Mouse (Mus musculus): Measurements from ENCODE around the gene Pum1.
"Not testable (repeated sequence)": the region's sequence is repeated elsewhere in the genome, so short reads cannot be mapped to it uniquely, and the experiment has no call there.

Pum1 gene

GRCm38 (mm10) chr4:130662979-130663725 is at the start of gene Pum1:
Gene Pum1 (plus strand): TSS chr4:130663321.
- DNase-seq (ENCODE audit: low read depth, low spot score) = peak; percentile 90

GRCm38 (mm10) chr4:130629391-130629790 is 33.7 kb upstream of the Pum1 start:
- DNase-seq (ENCODE audit: low read depth, low spot score) = peak; percentile 6

DNA sequence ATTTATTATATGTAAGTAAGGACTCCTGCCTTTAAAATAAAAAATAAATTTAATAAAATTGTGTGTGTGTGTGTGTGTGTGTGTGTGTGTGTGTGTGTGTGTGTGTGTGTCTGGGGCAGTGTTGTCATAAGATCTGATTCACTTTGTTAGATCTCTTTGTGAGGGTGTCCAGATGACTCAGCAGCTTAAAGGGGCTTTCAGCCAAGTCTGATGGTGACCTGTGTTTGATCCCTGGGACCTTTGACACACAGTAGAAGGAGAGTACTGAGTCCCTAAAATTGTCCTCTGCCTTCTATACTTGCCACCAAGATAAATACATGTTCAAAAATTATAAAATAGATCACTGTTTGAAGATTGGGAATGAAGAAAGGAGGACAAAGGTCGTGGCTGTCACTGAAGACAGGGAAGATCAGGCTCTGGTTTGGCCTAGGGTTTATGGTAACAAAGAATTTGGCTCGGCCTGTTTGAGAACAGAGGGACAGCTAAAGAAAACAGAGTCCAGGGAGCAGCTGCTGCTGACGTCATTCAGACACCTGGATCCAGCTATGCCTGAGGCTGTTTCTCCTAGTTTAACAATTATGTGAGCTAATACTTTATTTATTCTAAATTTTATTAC is 32.8 kb upstream of the Pum1 start:
- no peak for DNase-seq (ENCODE audit: low read depth, low spot score)

GRCm38 (mm10) chr4:130635076-130635475 is 28.0 kb upstream of the Pum1 start:
- not testable (repeated sequence) for DNase-seq (ENCODE audit: low read depth, low spot score)

- no peak for DNase-seq (ENCODE audit: low read depth, low spot score)
These were observed 26.4 kb upstream of the Pum1 start for GRCm38 (mm10) chr4:130636761-130637160.

GRCm38 (mm10) chr4:130637488-130638422 is 25.4 kb upstream of the Pum1 start:
- no peak for DNase-seq (ENCODE audit: low read depth, low spot score)

DNA sequence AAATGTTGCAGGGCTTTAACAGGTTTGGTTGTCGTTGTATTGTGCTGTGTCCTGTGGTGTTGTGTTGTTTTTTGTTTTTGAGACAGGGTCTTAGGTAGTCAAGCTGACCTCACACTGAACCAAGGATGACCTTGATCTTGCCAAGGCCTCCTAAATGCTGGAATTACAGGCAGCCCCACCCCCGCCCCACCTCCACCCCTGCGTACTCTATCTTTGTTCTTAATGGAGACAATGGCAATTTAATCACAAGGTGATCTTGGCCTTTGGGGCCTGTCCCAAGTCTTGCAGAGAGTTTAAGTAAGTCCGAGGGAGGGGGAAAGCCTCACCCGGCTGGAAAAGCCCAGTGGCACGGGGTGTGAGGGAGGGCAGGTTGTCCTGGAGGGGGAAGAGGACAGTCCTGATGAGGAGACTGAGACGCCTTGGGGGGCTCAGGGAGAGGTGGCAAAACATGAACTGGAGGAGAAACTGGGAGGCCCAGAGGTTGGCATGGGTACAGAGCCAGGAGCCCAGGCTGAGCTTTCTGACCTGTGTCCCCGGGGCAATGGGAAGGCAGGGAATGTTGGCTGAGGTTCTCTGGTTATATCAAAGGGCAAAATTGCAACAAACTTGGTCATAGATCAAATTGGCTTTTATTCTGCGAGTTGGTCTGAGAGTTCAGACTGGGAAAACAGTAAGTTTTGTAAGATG is 22.9 kb upstream of the Pum1 start:
- DNase-seq (ENCODE audit: low read depth, low spot score) = no peak

- DNase-seq (ENCODE audit: low read depth, low spot score) = no peak
These were observed 20.7 kb upstream of the Pum1 start for GRCm38 (mm10) chr4:130642468-130642867.

DNA sequence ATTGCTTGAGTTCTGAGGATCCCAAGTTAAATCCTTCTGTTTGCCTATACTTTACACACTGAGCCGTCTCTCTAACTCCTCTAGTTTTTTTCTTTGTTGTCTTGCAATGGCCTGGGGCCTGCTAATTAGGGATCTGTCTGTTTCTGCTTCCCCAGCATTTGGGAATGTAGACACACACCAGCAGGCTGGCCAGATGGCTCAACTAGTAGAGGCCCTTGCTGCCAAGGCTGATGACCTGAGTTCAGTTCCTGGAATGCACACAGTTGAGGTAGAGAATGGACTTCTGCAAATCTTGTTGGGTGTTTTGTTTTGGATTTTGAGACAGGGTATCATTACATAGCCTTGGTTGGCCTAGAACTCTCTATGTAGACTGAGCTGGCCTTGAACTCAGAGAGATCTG is 17.7 kb upstream of the Pum1 start:
- DNase-seq (ENCODE audit: low read depth, low spot score) = no peak

DNA sequence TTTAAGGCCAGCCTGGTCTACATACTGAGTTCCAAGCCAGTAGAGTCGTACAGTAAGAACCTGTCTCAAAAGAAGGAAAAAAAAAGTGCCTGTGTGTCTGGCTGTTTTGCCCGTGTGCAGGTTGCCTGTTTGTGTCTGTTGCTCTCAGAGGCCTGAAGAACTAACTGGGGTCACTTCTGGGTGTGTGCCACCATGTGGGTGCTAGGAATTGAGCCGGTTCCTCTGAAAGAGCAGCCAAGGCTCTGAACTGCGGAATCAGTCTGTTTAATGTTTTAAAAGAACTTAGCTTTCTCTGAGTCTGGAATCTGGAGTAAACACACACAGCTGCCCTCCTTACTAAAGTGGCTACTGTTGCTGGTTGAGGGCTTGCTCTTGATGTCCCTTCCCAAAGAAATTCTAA is 11.8 kb upstream of the Pum1 start:
- no peak for DNase-seq (ENCODE audit: low read depth, low spot score)

- no peak for DNase-seq (ENCODE audit: low read depth, low spot score)
These were observed 10.6 kb upstream of the Pum1 start for GRCm38 (mm10) chr4:130652546-130652945.

DNA sequence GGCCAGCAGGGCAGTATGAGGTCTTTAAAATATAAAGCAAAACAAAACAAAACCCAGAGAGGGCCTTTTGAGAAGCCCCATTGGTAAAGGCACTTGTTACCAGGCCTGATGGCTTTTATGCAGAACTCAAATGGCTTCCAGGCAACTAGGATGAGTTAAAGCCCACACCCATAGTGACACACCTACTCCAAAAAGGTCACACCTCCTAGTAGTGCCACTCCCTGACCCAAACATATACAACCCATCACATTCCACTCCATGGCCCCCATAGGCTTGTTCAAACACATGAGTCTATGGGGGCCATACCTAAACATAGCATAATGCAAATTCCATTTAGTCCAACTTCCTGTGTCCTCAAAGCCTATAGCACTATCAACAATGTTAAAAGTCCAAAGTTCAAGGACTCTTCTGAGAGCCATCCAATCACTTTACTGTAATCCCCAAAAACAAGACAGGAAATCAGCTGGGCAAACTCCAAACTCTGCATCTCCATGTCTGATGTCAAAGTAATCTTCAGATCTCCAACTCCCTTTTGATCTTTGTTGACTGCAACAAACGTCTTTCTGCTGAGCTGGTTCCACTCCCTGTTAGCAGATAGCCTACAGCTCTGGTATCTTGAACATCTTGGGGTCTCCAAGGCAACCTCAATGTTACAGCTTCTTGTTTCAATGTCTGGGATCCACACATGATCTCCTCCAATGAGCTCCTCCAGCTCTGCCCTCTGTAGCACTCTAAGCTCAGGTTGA is 5.1 kb upstream of the Pum1 start:
- DNase-seq (ENCODE audit: low read depth, low spot score) = no peak

DNA sequence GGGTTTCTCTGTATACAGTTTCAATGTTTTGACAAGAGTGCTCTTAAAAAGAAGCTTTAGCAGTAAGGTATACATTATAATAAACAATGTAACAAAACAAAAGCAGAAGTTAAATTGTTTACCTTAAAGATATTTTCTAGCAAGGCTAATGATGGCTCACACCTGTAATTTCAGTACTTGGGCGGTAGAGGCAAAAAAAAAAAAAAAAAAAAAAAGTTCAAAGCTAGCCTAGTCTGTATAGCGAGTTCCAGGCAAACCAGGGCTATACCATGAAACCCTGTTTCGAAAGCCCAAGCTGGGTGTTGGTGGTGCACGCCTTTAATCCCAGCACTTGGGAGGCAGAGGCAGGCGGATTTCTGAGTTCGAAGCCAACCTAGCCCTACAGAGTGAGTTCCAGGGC is 3.7 kb upstream of the Pum1 start:
- no peak for DNase-seq (ENCODE audit: low read depth, low spot score)

- no peak for DNase-seq (ENCODE audit: low read depth, low spot score)
These were observed 3.0 kb upstream of the Pum1 start for GRCm38 (mm10) chr4:130660106-130660505.

- DNase-seq (ENCODE audit: low read depth, low spot score) = no peak
These were observed 2.0 kb upstream of the Pum1 start for GRCm38 (mm10) chr4:130661151-130661550.

GRCm38 (mm10) chr4:130662305-130662704 is 816 bp upstream of the Pum1 start:
- DNase-seq (ENCODE audit: low read depth, low spot score) = not testable (repeated sequence)

DNA sequence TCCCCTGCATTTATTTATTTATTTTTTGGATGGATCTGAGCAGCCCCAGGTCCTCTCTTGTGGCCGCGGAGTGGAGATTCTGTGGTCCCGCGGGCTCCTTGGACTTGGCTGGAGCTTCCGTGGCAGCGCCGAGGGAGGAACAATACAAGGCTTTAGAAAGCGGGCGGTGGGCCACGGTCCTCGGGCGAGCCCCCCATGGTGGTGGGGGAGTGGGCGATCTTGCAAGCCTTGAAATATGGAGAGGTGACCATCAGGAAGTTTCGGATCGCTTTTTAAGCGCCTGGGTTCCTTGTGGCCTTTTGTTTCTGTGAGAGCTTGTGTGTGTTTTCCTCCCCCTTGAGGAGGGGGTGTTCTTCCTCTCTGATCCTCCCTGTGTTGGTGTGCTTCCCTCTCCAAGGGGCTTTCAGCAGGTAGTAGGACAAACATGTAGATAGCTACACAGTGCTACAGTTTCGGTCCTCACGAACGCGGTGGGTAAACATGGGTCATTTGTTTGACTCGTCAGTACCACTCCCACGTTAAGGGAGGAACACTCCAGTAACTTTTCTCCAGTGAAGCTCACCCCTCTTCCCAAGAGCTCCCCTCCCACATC is 785 bp downstream of the Pum1 start:
- peak; percentile 6 for DNase-seq (ENCODE audit: low read depth, low spot score)

GRCm38 (mm10) chr4:130664414-130665029 is 1.4 kb downstream of the Pum1 start:
- DNase-seq (ENCODE audit: low read depth, low spot score) = no peak

DNA sequence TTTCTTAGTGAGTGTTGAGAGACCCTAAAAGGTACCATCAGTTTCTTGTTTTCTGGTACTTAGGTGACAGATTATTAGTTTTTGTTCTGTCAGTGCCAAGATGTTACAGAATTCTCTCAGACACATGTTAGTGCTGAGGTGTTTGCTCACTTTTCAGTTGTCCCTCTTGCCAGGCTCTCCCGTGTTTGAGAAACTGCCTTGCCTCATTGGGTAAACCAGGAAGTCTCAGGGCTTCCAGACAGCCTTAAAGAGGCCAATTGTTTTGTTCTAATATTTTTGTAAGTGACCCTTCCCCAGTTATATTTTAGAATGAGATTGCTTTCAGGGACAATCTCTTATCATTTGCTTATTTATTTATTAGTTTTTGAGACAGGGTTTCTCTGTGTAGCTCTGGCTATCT is 2.1 kb downstream of the Pum1 start:
- DNase-seq (ENCODE audit: low read depth, low spot score) = no peak

GRCm38 (mm10) chr4:130667686-130668085 is 4.6 kb downstream of the Pum1 start:
- DNase-seq (ENCODE audit: low read depth, low spot score) = no peak

Measured in retina, postnatal 7 days (tissue).